Mouse (Mus musculus): ENCODE results near the gene Mup4.
"Not testable (repeated sequence)": the region's sequence is repeated elsewhere in the genome, so short reads cannot be mapped to it uniquely, and the experiment has no call there.

Gene Mup4

GRCm38 (mm10) chr4:59960610-59961009 lies at the start of gene Mup4:
TSS of gene Mup4 (minus strand) at chr4:59960710.
- no peak for DNase-seq (ENCODE audit: inconsistent age in 2 of 2, low spot score in 1 of 2)

GRCm38 (mm10) chr4:59997894-59998293 lies 37.4 kb upstream of the Mup4 start:
- not testable (repeated sequence) for DNase-seq (ENCODE audit: inconsistent age in 2 of 2, low spot score in 1 of 2)

GRCm38 (mm10) chr4:59963405-59964344 lies 3.2 kb upstream of the Mup4 start, which contains the start of gene Mup6:
TSS of gene Mup6 (plus strand) at chr4:59964294.
- DNase-seq (ENCODE audit: inconsistent age in 2 of 2, low spot score in 1 of 2): no peak

- no peak for DNase-seq (ENCODE audit: inconsistent age in 2 of 2, low spot score in 1 of 2)
These were observed 23.0 kb downstream of the Mup4 start for GRCm38 (mm10) chr4:59937543-59937942.

- peak in 1 of 2 experiments; percentile 33 for DNase-seq (ENCODE audit: inconsistent age in 2 of 2, low spot score in 1 of 2)
These were observed 27.8 kb downstream of the Mup4 start for GRCm38 (mm10) chr4:59932505-59933281.

- DNase-seq (ENCODE audit: inconsistent age in 2 of 2, low spot score in 1 of 2): peak; percentile 63 to 79
These were observed 32.2 kb downstream of the Mup4 start for GRCm38 (mm10) chr4:59928347-59928746.

- DNase-seq (ENCODE audit: inconsistent age in 2 of 2, low spot score in 1 of 2): no peak
These were observed 32.8 kb downstream of the Mup4 start for GRCm38 (mm10) chr4:59927666-59928065.

DNA sequence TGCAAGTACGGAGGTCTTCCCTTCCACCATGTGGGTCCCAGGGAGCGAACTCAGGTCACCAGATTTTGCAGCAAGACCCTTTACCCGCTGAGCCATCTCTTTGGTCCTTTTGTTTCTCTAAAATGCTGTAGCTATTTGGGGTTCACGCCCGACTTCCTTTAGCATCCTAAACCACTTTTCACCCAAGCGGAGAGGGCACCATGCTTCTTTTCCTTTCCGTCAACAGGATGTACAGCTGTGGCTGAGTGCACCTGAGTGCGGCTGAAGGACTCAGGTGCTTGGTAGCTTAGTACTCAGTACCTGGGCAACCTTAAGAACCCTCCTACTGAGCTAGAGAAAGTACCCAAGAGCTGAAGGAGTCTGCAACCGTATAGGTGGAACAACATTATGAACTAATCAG lies 35.4 kb downstream of the Mup4 start:
- no peak for DNase-seq (ENCODE audit: inconsistent age in 2 of 2, low spot score in 1 of 2)

- no peak for DNase-seq (ENCODE audit: inconsistent age in 2 of 2, low spot score in 1 of 2)
These were observed 42.5 kb downstream of the Mup4 start for GRCm38 (mm10) chr4:59917966-59918365.

GRCm38 (mm10) chr4:59914608-59915403 lies 45.7 kb downstream of the Mup4 start, which contains the start of gene Slc46a2:
TSS of gene Slc46a2 (minus strand) at chr4:59915056.
- DNase-seq (ENCODE audit: inconsistent age in 2 of 2, low spot score in 1 of 2): no peak

DNA sequence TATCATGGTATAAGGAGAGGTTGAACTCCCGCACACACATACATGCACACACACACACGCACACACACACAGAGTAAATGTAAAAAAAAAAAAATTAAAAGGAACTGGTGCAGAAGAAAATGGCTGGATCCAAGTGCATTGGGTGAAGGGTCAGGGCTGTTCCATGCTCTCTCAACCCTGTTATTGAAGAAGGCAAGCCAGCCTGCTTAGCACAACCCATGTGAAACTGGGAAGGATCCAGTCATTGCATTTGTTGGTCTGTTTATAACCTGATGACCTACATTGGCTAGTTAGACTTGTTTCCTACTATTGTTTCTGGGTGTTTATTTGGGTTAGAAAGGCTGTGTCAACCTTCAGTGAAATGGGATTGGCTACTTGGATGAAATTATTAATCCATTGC lies 51.7 kb downstream of the Mup4 start:
- no peak for DNase-seq (ENCODE audit: inconsistent age in 2 of 2, low spot score in 1 of 2)

- DNase-seq (ENCODE audit: inconsistent age in 2 of 2, low spot score in 1 of 2): peak in 1 of 2 experiments; percentile 38
These were observed 52.8 kb downstream of the Mup4 start for GRCm38 (mm10) chr4:59907657-59908230.

GRCm38 (mm10) chr4:59907092-59907491 lies 53.4 kb downstream of the Mup4 start:
- no peak for DNase-seq (ENCODE audit: inconsistent age in 2 of 2, low spot score in 1 of 2)

All from adrenal gland, adult (tissue).